Mouse (Mus musculus) thymus, adult 2 months (tissue): ENCODE measurements around the gene Btbd35f10. TPM values are rescaled to one million over a fixed set of nuclear protein-coding genes. Genes with fewer than 3 reads are reported as not detected.
"Not testable (repeated sequence)": the region's sequence is repeated elsewhere in the genome, so short reads cannot be mapped to it uniquely, and the experiment has no call there.

Source experiments
- DNase-seq: peaks from one replicate; pipeline ENCODE4 v3.0.0; 2021
- H3K27ac ChIP-seq: fragments of 200-500 bp; 2 replicates; pipeline ENCODE4 v1.5.1; 2012; ENCODE audit warnings: low read length, control low read depth; ENCODE audit not compliant: control insufficient read depth, insufficient read depth
- H3K27me3 ChIP-seq: fragments of 200-500 bp; 2 replicates; pipeline ENCODE4 v1.6.1; 2012; ENCODE audit warnings: mild to moderate bottlenecking, low read length, moderate library complexity, mixed read lengths; ENCODE audit not compliant: control insufficient read depth, insufficient read depth
- H3K36me3 ChIP-seq: fragments of 200-500 bp; 2 replicates; pipeline ENCODE4 v1.6.1; 2012; ENCODE audit warnings: mild to moderate bottlenecking, low read length, moderate library complexity; ENCODE audit not compliant: control insufficient read depth, insufficient read depth
- H3K4me1 ChIP-seq: fragments of 200-500 bp; replicated peaks from 2 replicates; pipeline ENCODE4 v1.6.1; 2012; ENCODE audit warnings: low read length; ENCODE audit not compliant: control insufficient read depth, insufficient read depth
- H3K4me3 ChIP-seq: fragments of 200-500 bp; 2 replicates; pipeline ENCODE4 v1.5.1; 2012; ENCODE audit warnings: mild to moderate bottlenecking, low read length, control low read depth, moderate library complexity; ENCODE audit not compliant: control insufficient read depth, insufficient read depth
- WGBS: fragments of 180-500 bp; shearing (Covaris S2); methylation state at CpG from one replicate; pipeline ENCODE4 v1.1.7; 2018; 5-methylcytosine and 5-hydroxymethylcytosine counted together
- polyA plus RNA-seq: library from polyadenylated mRNA; depleted of rRNA; stranded (reverse); fragments of >200 nt; gene quantifications from 2 replicates; pipeline ENCODE4 v1.2.3, GENCODE M21; 2012; rRNA removed

Gene Btbd35f10
- polyA plus RNA-seq, result not detected in 2 replicates

- DNase-seq, H3K4me3 ChIP-seq, H3K36me3 ChIP-seq, H3K4me1 ChIP-seq, H3K27me3 ChIP-seq, H3K27ac ChIP-seq: not testable (repeated sequence)
- no CpG with 5 or more reads among the region's 3 CpGs for WGBS
Measured at GRCm38 (mm10) chrX:3752785-3753184, at the start of gene Btbd35f10. Btbd35f10 (minus strand) TSS chrX:3752885.

Other genes starting within 250 kb of the Btbd35f10 start
- gene Btbd35f18, start 52.7 kb downstream of the Btbd35f10 start, polyA plus RNA-seq, result not detected in 2 replicates
- gene Btbd35f16, start 204.1 kb upstream of the Btbd35f10 start, polyA plus RNA-seq, result not detected in 2 replicates